Mouse (Mus musculus) bone marrow macrophage, adult 2 months (primary cell): Measurements from ENCODE around the gene B4galt2.

Source experiments
- CTCF ChIP-seq: IDR thresholded peaks from 2 replicates; pipeline ENCODE4 v1.5.1; 2012; ENCODE audit warnings: low read depth, mild to moderate bottlenecking, low read length, moderate library complexity
- POLR2A ChIP-seq: IDR thresholded peaks from 2 replicates; pipeline ENCODE4 v1.6.1; 2012; ENCODE audit warnings: mild to moderate bottlenecking, low read depth, low read length, borderline replicate concordance

GRCm38 (mm10) chr4:117904094-117904493 is 20.8 kb upstream of the B4galt2 start:
- TF ChIP-seq CTCF (no peak), POLR2A (no peak)
